Mouse (Mus musculus) erythroblast, embryonic 14.5 days (primary cell): Measurements from ENCODE around the gene Zfp462.

Experiments used
- GATA1 ChIP-seq: IDR thresholded peaks from 2 replicates; pipeline ENCODE4 v1.6.1; 2012; ENCODE audit warnings: low read length, inconsistent platforms, mixed read lengths
- TAL1 ChIP-seq: IDR thresholded peaks from 3 replicates; pipeline ENCODE4 v1.6.1; 2012; ENCODE audit warnings: low read length, inconsistent platforms, mixed read lengths

- TF ChIP-seq GATA1 (no peak), TAL1 (no peak)
Observed at GRCm38 (mm10) chr4:55125738-55126054, 180.8 kb downstream of the Zfp462 start.
